Mouse (Mus musculus) C2C12 (cell line): ENCODE measurements around the gene Diras1.

ENCODE experiments used
- CTCF ChIP-seq: IDR thresholded peaks from one replicate; pipeline ENCODE4 v1.5.1; 2011; ENCODE audit not compliant: control insufficient read depth, insufficient read depth, insufficient read length
- MAX ChIP-seq: IDR thresholded peaks from one replicate; pipeline ENCODE4 v1.6.1; 2011; ENCODE audit warnings: mild to moderate bottlenecking, control low read depth
- MYOG ChIP-seq: IDR thresholded peaks from one replicate; pipeline ENCODE4 v1.6.1; 2011; ENCODE audit not compliant: control insufficient read depth, insufficient read length; ENCODE audit errors: extremely low read depth
- USF1 ChIP-seq: IDR thresholded peaks from one replicate; pipeline ENCODE4 v1.6.1; 2011; ENCODE audit warnings: low read depth, mild to moderate bottlenecking, control low read depth, moderate library complexity

- TF ChIP-seq CTCF (no peak), USF1 (no peak), MYOG (no peak), MAX (no peak)
These were observed 10.8 kb upstream of the Diras1 start for GRCm38 (mm10) chr10:81036251-81036650.
